21 mouse cellular contexts compared by ENCODE assay signal in the genomic region with DNA sequence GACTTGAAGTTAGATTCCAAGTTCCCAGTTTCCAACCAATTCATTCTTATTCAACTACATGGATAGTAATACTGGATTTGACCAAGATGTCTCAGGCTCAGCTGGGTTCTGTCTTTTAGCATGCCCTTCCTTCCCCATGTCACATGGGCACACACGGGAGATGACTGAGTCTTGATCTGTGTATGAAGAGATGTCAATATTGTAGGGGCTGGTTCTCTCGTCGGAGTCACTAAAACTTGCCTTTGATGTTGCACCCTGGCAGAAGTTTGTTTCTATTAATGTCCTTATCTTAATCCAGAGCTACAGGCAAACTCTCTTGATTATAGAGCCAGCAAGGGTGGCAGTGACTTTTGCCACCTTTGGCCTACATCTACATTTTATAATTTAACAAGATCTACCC. TPM values are rescaled to one million over a fixed set of nuclear protein-coding genes. Genes with fewer than 3 reads are reported as not detected.
A peak's percentile ranks its signal among the peaks of the same experiment; 100 is the strongest.
DNase-seq lines count a peak whose midpoint lies in the region; ATAC-seq and TF ChIP-seq lines count a peak whose summit lies in the region.
"Had no signal": no experiment of that assay in that cellular context is flagged by ENCODE, and none has a peak within 500 bp of the region (broad histone marks: within the 10 kb centered on the region; RNA-seq: fewer than 3 reads in every experiment).

No protein-coding gene starts in this region.

- peaks cover 12% of the 10 kb centered on the region; the same call in 1 of the 2 replicates for H3K4me1 ChIP-seq in heart, embryonic 10.5 days
- H3K4me1 ChIP-seq in heart, postnatal 0 days (ENCODE audit: control insufficient read depth, insufficient read depth): peaks cover 24% of the 10 kb centered on the region
- no peaks in the 10 kb centered on the region; the same call in 1 of the 2 replicates for H3K4me1 ChIP-seq in stomach, postnatal 0 days (replicated peaks; ENCODE audit: control insufficient read depth, insufficient read depth)
- H3K4me1 ChIP-seq: forebrain, embryonic 10.5 days; hindbrain, embryonic 13.5 days had no signal

- no peaks in the 10 kb centered on the region for H3K27me3 ChIP-seq in heart, embryonic 10.5 days (ENCODE audit: insufficient read depth, poor library complexity, severe bottlenecking)
- H3K27me3 ChIP-seq in heart, postnatal 0 days (ENCODE audit: control insufficient read depth, insufficient read depth, low read length): no peaks in the 10 kb centered on the region
- H3K27me3 ChIP-seq in stomach, postnatal 0 days (ENCODE audit: control insufficient read depth, insufficient read depth, low read length): no peaks in the 10 kb centered on the region
- H3K27me3 ChIP-seq: hindbrain, embryonic 13.5 days had no signal

- H3K9ac ChIP-seq in heart, postnatal 0 days (replicated peaks; ENCODE audit: low read depth, low read length): no peak overlapping the region
- no peak overlapping the region for H3K9ac ChIP-seq in stomach, postnatal 0 days (ENCODE audit: low read length)
- H3K9ac ChIP-seq: hindbrain, embryonic 13.5 days had no signal

- no peak overlapping the region for H3K4me3 ChIP-seq in heart, embryonic 10.5 days
- H3K4me3 ChIP-seq in heart, postnatal 0 days (ENCODE audit: low read depth, low read length): no peak overlapping the region
- no peak overlapping the region for H3K4me3 ChIP-seq in stomach, postnatal 0 days (ENCODE audit: low read depth, low read length)
- H3K4me3 ChIP-seq: forebrain, embryonic 10.5 days; hindbrain, embryonic 13.5 days had no signal

- no peak overlapping the region for H3K4me2 ChIP-seq in heart, postnatal 0 days (ENCODE audit: low read depth, low read length)
- no peak overlapping the region for H3K4me2 ChIP-seq in stomach, postnatal 0 days (replicated peaks; ENCODE audit: low read depth)
- H3K4me2 ChIP-seq: hindbrain, embryonic 13.5 days had no signal

- TF ChIP-seq CTCF in heart, postnatal 0 days (IDR thresholded peaks at IDR 0.05; ENCODE audit: low read depth): no peak
- no peak for TF ChIP-seq CTCF in stomach, postnatal 0 days (IDR thresholded peaks at IDR 0.05; ENCODE audit: low read depth)

- intact Hi-C loops in heart, postnatal 14 days (cut with DNase I): no loop called here
- intact Hi-C loops in heart, postnatal 36 days (cut with DNase I): no loop called here

- no peaks in the 10 kb centered on the region for H3K9me3 ChIP-seq in heart, embryonic 10.5 days
- H3K9me3 ChIP-seq in heart, postnatal 0 days (replicated peaks; ENCODE audit: control insufficient read depth, low read length): no peaks in the 10 kb centered on the region
- H3K9me3 ChIP-seq in stomach, postnatal 0 days (ENCODE audit: control insufficient read depth, low read length): no peaks in the 10 kb centered on the region
- H3K9me3 ChIP-seq: forebrain, embryonic 10.5 days; hindbrain, embryonic 13.5 days had no signal

- H3K36me3 ChIP-seq in heart, embryonic 10.5 days: no peaks in the 10 kb centered on the region
- H3K36me3 ChIP-seq in heart, postnatal 0 days (replicated peaks; ENCODE audit: control insufficient read depth, insufficient read depth, low read length): no peaks in the 10 kb centered on the region
- H3K36me3 ChIP-seq in stomach, postnatal 0 days (ENCODE audit: control insufficient read depth, insufficient read depth, low read length): no peaks in the 10 kb centered on the region
- H3K36me3 ChIP-seq: forebrain, embryonic 10.5 days; hindbrain, embryonic 13.5 days had no signal

- DNase-seq in heart, adult 18-20 months: peak; percentile 51 to 52
- DNase-seq in heart, postnatal 14 days: no peak
- DNase-seq in heart, embryonic 10.5 days (ENCODE audit: low spot score): peak; percentile 39
- no peak for DNase-seq in heart, postnatal 36 days
- DNase-seq in heart, postnatal 0 days (ENCODE audit: low spot score): no peak
- DNase-seq in stomach, postnatal 0 days (ENCODE audit: low spot score): no peak
- DNase-seq in spleen, postnatal 36 days (ENCODE audit: low spot score in 2 of 2): no peak
- no peak for DNase-seq in yolk sac, embryonic 10.5 days (ENCODE audit: low spot score)
- DNase-seq: adrenal gland, postnatal 10 days; cerebellum, adult 11 months; cerebellum, adult 8-10 months; cerebellum, postnatal 14 days; gastrocnemius, postnatal 10 days had no signal

- H3K27ac ChIP-seq in heart, embryonic 10.5 days: no peak overlapping the region
- H3K27ac ChIP-seq in heart, postnatal 0 days (ENCODE audit: low read depth): peak overlapping the region; percentile 78
- peak overlapping the region; percentile 77; the same call in 1 of the 2 replicates for H3K27ac ChIP-seq in stomach, postnatal 0 days (replicated peaks)
- H3K27ac ChIP-seq: forebrain, embryonic 10.5 days; hindbrain, embryonic 13.5 days; hindbrain, postnatal 0 days had no signal

- TF ChIP-seq EP300 in heart, postnatal 0 days (IDR thresholded peaks at IDR 0.05; ENCODE audit: low read depth): no peak
- no peak for TF ChIP-seq EP300 in stomach, postnatal 0 days (optimal IDR thresholded peaks at IDR 0.05)

- no peak for ATAC-seq in heart, postnatal 0 days (ENCODE audit: insufficient read depth, low read depth)
- no peak for ATAC-seq in stomach, postnatal 0 days (ENCODE audit: low FRiP score, low TSS enrichment)
- ATAC-seq: hindbrain, postnatal 0 days had no signal

- 53% methylated on average over 3 of the region's 3 CpGs for WGBS in heart, embryonic 10.5 days
- WGBS in heart, postnatal 0 days: 22% methylated on average over 3 of the region's 3 CpGs
- 58% methylated on average over 3 of the region's 3 CpGs for WGBS in stomach, postnatal 0 days

RNA-seq across cellular contexts. Expression of a gene that starts 46.9 kb away (rescaled TPM):
- total RNA-seq in heart, adult 18-20 months (2021): 1,000 to 10,000 TPM; 1,411 to 1,554 TPM
- total RNA-seq in heart, postnatal 14 days (2021): 1,000 to 10,000 TPM; 1,719 to 1,785 TPM
- 24.0 and 70.2 TPM in 2 replicates for polyA plus RNA-seq in heart, embryonic 10.5 days (2016; fragmentation: Nextera tagmentation; extraction: Ambion mirVana)
- total RNA-seq in heart, postnatal 36 days (2021): 1,000 to 10,000 TPM; 2,084 to 2,239 TPM
- 346 and 521 TPM in 2 replicates for total RNA-seq in heart, postnatal 0 days (2014; rRNA removed; ENCODE audit: low replicate concordance)
- 574 and 591 TPM in 2 replicates for polyA plus RNA-seq in heart, postnatal 0 days (2015; fragmentation: Nextera tagmentation; extraction: Ambion mirVana)
- 1.1 and 1.2 TPM in 2 replicates for polyA plus RNA-seq in stomach, postnatal 0 days (2015; fragmentation: Nextera tagmentation; extraction: Ambion mirVana)
- total RNA-seq: hematopoietic stem cell, adult 5-6 weeks; hindbrain, postnatal 0 days; MEL had no signal
- polyA plus RNA-seq: cortical plate, adult 2 months; forebrain, embryonic 10.5 days; forebrain, embryonic 14.5 days; hindbrain, postnatal 0 days; intestine, embryonic 14.5 days had no signal

Comparison
In these comparisons a context has a peak if more than half of its experiments do, and no peak if none do; other contexts are left out.
1. DNase-seq: peak in heart, adult 18-20 months (2 of 2) and heart, embryonic 10.5 days (single experiment); none in heart, postnatal 14 days (0 of 2), heart, postnatal 36 days (0 of 2), heart, postnatal 0 days (single experiment), stomach, postnatal 0 days (single experiment), spleen, postnatal 36 days (0 of 2) and yolk sac, embryonic 10.5 days (single experiment).